Mouse (Mus musculus) heart, postnatal 0 days (tissue): Measurements from ENCODE around the gene Hspb1.

ENCODE experiments used
- CTCF ChIP-seq: IDR thresholded peaks from 2 replicates; pipeline ENCODE4 v1.5.1; 2016; ENCODE audit warnings: antibody characterized with exemption, control low read depth, low read depth
- EP300 ChIP-seq: IDR thresholded peaks from 2 replicates; pipeline ENCODE4 v1.6.1; 2016; ENCODE audit warnings: antibody characterized with exemption, low read depth

DNA sequence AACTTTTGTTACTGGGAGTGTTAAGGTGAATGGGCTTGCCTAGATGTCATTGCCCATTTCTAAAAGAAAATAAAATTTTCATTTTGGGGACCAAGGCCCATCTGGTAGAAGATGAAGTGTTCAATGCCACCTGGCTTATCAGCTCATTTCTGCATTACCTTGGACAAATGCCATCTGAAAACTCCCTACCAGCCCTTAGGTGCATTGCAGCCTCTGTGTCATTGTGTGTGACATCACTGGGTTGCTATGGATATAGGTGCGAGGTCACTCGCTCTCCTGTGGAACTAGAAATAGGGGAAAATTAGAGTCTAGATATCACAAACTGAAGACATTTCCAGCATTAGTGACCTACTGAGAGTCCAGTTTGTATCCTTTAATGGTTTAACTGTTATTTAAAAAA lies 44.6 kb downstream of the Hspb1 start:
- TF ChIP-seq CTCF (no peak), EP300 (no peak)
